Mouse (Mus musculus): Measurements from ENCODE around the gene Sesn3. TPM values are rescaled to one million over a fixed set of nuclear protein-coding genes. Genes with fewer than 3 reads are reported as not detected.
"Not testable (repeated sequence)": the region's sequence is repeated elsewhere in the genome, so short reads cannot be mapped to it uniquely, and the experiment has no call there.

Gene Sesn3
- 7.4 and 12.3 TPM in 2 replicates for polyA plus RNA-seq (2012; rRNA removed)

- no peak for DNase-seq (ENCODE audit: low read depth)
Observed at GRCm38 (mm10) chr9:14274986-14275720, at the start of gene Sesn3. Sesn3 (plus strand) TSS chr9:14275067.

- not testable (repeated sequence) for DNase-seq (ENCODE audit: low read depth)
Observed at GRCm38 (mm10) chr9:14227086-14227485, 47.8 kb upstream of the Sesn3 start.

GRCm38 (mm10) chr9:14233702-14234373 lies 41.0 kb upstream of the Sesn3 start:
- no peak for DNase-seq (ENCODE audit: low read depth)

GRCm38 (mm10) chr9:14235286-14235685 lies 39.6 kb upstream of the Sesn3 start:
- no peak for DNase-seq (ENCODE audit: low read depth)

- DNase-seq (ENCODE audit: low read depth): not testable (repeated sequence)
Observed at GRCm38 (mm10) chr9:14241003-14241402, 33.9 kb upstream of the Sesn3 start.

GRCm38 (mm10) chr9:14242308-14242707 lies 32.6 kb upstream of the Sesn3 start:
- DNase-seq (ENCODE audit: low read depth): no peak

GRCm38 (mm10) chr9:14244528-14244927 lies 30.3 kb upstream of the Sesn3 start:
- DNase-seq (ENCODE audit: low read depth): no peak

GRCm38 (mm10) chr9:14245013-14245586 lies 29.8 kb upstream of the Sesn3 start:
- no peak for DNase-seq (ENCODE audit: low read depth)

GRCm38 (mm10) chr9:14246016-14246799 lies 28.7 kb upstream of the Sesn3 start:
- DNase-seq (ENCODE audit: low read depth): no peak

GRCm38 (mm10) chr9:14247480-14248208 lies 27.2 kb upstream of the Sesn3 start:
- DNase-seq (ENCODE audit: low read depth): no peak

GRCm38 (mm10) chr9:14248209-14248596 lies 26.7 kb upstream of the Sesn3 start:
- no peak for DNase-seq (ENCODE audit: low read depth)

GRCm38 (mm10) chr9:14261150-14261549 lies 13.7 kb upstream of the Sesn3 start:
- DNase-seq (ENCODE audit: low read depth): no peak

- DNase-seq (ENCODE audit: low read depth): no peak
Observed at GRCm38 (mm10) chr9:14262568-14262972, 12.3 kb upstream of the Sesn3 start.

- DNase-seq (ENCODE audit: low read depth): no peak
Observed at GRCm38 (mm10) chr9:14266470-14266869, 8.4 kb upstream of the Sesn3 start.

GRCm38 (mm10) chr9:14268578-14268977 lies 6.3 kb upstream of the Sesn3 start:
- DNase-seq (ENCODE audit: low read depth): no peak

- no peak for DNase-seq (ENCODE audit: low read depth)
Observed at GRCm38 (mm10) chr9:14272921-14273320, 1.9 kb upstream of the Sesn3 start.

- DNase-seq (ENCODE audit: low read depth): no peak
Observed at GRCm38 (mm10) chr9:14274586-14274985, 281 bp upstream of the Sesn3 start.

- peak; percentile 95 for DNase-seq (ENCODE audit: low read depth)
Observed at GRCm38 (mm10) chr9:14275792-14276480, 1.1 kb downstream of the Sesn3 start.

- no peak for DNase-seq (ENCODE audit: low read depth)
Observed at GRCm38 (mm10) chr9:14276481-14277287, 1.8 kb downstream of the Sesn3 start.
